Mouse (Mus musculus) heart, embryonic 15.5 days (tissue): ENCODE data around the gene Serping1. TPM values are rescaled to one million over a fixed set of nuclear protein-coding genes. Genes with fewer than 3 reads are reported as not detected.

Experiments used
- ATAC-seq: fragments of 200-750 bp; cut with Nextera tagmentation; replicated peaks from 2 replicates; pipeline ENCODE4 v1.8.0; 2017; ENCODE audit warnings: low read depth, moderate TSS enrichment; ENCODE audit not compliant: insufficient number of reproducible peaks, insufficient read depth, low FRiP score
- H3K27ac ChIP-seq: fragments of 300-500 bp; sonication (generic); 2 replicates; pipeline ENCODE4 v1.5.1; 2015; ENCODE audit warnings: mild to moderate bottlenecking, inconsistent platforms
- H3K27me3 ChIP-seq: fragments of 300-500 bp; sonication (generic); 2 replicates; pipeline ENCODE4 v1.6.1; 2015; ENCODE audit warnings: inconsistent platforms
- H3K36me3 ChIP-seq: fragments of 300-500 bp; sonication (generic); 2 replicates; pipeline ENCODE4 v1.6.1; 2015; ENCODE audit warnings: mild to moderate bottlenecking, inconsistent platforms
- H3K4me1 ChIP-seq: fragments of 300-500 bp; sonication (generic); replicated peaks from 2 replicates; pipeline ENCODE4 v1.6.1; 2015; ENCODE audit warnings: inconsistent platforms
- H3K4me2 ChIP-seq: fragments of 300-500 bp; sonication (generic); 2 replicates; pipeline ENCODE4 v1.6.1; 2015; ENCODE audit warnings: inconsistent platforms, mild to moderate bottlenecking, moderate library complexity
- H3K4me3 ChIP-seq: fragments of 300-500 bp; sonication (generic); 2 replicates; pipeline ENCODE4 v1.5.1; 2015; ENCODE audit warnings: mild to moderate bottlenecking, inconsistent platforms
- H3K9ac ChIP-seq: fragments of 300-500 bp; sonication (generic); 2 replicates; pipeline ENCODE4 v1.6.1; 2015; ENCODE audit warnings: mild to moderate bottlenecking, inconsistent platforms
- H3K9me3 ChIP-seq: fragments of 300-500 bp; sonication (generic); replicated peaks from 2 replicates; pipeline ENCODE4 v1.6.1; 2016; ENCODE audit warnings: inconsistent platforms
- WGBS: fragments of 180-500 bp; shearing (Covaris S2); methylation state at CpG from one replicate; pipeline ENCODE4 v1.1.7; 2015; ENCODE audit warnings: mixed read lengths; 5-methylcytosine and 5-hydroxymethylcytosine counted together
- polyA plus RNA-seq: library from polyadenylated mRNA; unstranded; fragments of >200 nt; fragmentation: Nextera tagmentation; extraction: Ambion mirVana; gene quantifications from 2 replicates; pipeline ENCODE4 v1.2.1, GENCODE M21; 2015

Gene Serping1
- polyA plus RNA-seq, 1 experiment from 2014 or later = 45.2 TPM

DNA sequence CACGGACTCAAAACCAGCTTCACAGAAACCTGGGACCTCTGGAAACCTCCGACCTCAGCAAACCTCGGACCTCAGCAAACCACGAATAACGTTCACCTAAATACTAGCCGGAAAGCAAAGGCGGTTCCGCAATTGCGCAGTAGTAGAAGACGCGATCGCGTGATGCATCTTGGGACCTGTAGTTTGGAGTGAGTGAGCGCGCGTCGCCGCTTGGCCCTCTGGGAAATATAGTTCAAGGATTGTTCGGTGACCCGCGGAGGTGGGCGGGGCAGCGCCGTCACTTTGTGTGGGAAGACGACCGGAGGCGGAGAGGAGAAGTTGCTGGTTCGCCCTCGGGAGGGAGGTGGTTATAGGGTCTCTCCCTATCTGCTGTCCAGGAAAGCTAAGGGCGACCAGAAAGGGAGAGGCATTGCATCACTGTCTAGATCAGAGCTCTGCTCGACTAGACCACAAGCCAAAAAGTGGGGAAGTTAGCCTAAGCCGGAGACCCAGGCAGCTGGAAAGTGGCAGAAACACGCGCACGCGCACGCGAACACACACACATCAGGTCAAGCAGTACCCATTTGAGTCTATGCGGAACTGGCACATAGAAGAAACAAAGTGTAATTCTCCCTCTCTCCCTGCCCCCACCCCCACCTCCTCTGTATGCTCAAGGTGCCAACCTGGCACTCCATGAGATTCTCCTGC lies 47.9 kb downstream of the Serping1 start, which contains the start of gene Clp1:
Gene Clp1 (minus strand): TSS at position 179 of the 687 bp plus-strand sequence.
- under 1% methylated on average over 39 of the region's 39 CpGs for WGBS
- Histone ChIP-seq H3K4me3 (peak within 1 kb of the TSS; percentile 58), H3K4me1 (peaks cover 20% of the 10 kb centered on the region), H3K4me2 (peak within 1 kb of the TSS; percentile 79), H3K27ac (peak within 1 kb of the TSS; percentile 88), H3K9me3 (no peaks in the 10 kb centered on the region), H3K9ac (peak within 1 kb of the TSS; percentile 56), H3K36me3 (peaks cover 25% of the 10 kb centered on the region), H3K27me3 (no peaks in the 10 kb centered on the region)
- ATAC-seq = peak; percentile 96

DNA sequence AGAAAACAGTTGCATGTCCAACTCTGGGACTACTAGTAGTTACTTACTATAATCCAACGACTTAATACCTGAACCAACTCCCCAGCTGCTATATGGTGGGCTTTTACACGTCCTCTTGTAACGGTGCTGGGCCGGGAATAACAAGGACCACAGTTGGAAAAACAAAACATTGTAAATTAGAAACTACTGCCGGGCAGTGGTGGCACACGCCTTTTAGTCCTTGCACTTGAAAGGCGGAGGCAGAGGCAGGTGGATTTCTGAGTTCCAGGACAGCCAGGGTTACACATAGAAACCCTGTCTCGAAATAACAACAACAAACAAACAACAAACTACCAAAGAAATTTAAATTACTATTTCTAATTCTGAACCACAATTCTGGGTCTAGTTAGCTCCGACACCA lies 48.5 kb downstream of the Serping1 start:
- peak overlapping the region; percentile 79 for H3K4me2 ChIP-seq
- no peaks in the 10 kb centered on the region for H3K27me3 ChIP-seq
- H3K27ac ChIP-seq = no peak overlapping the region
- H3K4me1 ChIP-seq = peaks cover 20% of the 10 kb centered on the region
- peak overlapping the region; percentile 58 for H3K4me3 ChIP-seq
- H3K9me3 ChIP-seq = no peaks in the 10 kb centered on the region
- peaks cover 31% of the 10 kb centered on the region for H3K36me3 ChIP-seq
- peak overlapping the region; percentile 56 for H3K9ac ChIP-seq
- 2% methylated on average over 9 of the region's 9 CpGs for WGBS
- no peak for ATAC-seq

DNA sequence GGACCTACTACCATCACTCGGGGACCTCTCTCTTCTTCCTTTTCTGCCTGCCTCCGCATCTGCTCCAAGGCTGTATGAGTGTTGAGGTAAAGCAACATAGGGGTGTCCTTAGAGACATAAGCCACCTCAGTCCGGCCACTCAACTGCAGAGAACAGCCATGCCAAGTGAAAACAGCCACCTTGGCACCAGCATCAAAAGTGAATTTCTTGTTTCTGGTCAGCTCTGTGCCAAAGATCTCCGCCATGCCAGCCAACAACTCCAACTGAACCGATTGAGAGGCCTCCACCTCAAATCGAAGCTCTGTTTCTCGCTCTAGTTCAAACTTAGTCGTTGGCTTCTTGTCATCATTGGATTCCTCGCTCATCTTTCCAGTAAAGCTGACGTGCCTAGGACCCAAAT lies 49.5 kb downstream of the Serping1 start:
- Histone ChIP-seq H3K27ac (no peak overlapping the region), H3K9ac (no peak overlapping the region), H3K4me2 (peak overlapping the region; percentile 79), H3K4me3 (no peak overlapping the region; the same call in 1 of the 2 replicates), H3K9me3 (no peaks in the 10 kb centered on the region), H3K27me3 (no peaks in the 10 kb centered on the region), H3K36me3 (peaks cover 33% of the 10 kb centered on the region), H3K4me1 (peaks cover 20% of the 10 kb centered on the region)
- WGBS = 86% methylated on average over 10 of the region's 10 CpGs
- no peak for ATAC-seq

DNA sequence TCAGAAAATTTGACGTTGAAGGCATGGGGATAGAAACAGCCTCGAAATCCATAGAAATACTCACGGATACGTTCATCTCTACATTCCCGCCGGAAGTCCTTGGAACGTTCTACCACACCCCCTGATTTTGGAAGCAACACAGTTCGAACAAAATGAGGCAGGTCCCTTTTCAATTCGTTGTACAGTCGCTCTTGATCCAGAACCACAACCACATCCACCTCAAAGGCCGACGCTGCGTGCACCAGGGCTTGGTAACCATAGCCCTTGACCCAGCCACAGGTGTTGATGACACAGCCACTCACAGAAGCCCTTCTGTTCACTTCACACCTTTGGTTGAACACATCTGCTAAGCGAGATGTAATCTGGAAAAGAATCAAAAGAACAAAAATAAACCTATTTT lies 51.4 kb downstream of the Serping1 start:
- no peak overlapping the region for H3K4me3 ChIP-seq
- no peak for ATAC-seq
- no peaks in the 10 kb centered on the region for H3K27me3 ChIP-seq
- no peaks in the 10 kb centered on the region for H3K9me3 ChIP-seq
- H3K4me1 ChIP-seq = peaks cover 20% of the 10 kb centered on the region
- 89% methylated on average over 14 of the region's 14 CpGs for WGBS
- no peak overlapping the region for H3K4me2 ChIP-seq
- H3K27ac ChIP-seq = no peak overlapping the region
- no peak overlapping the region for H3K9ac ChIP-seq
- H3K36me3 ChIP-seq = peaks cover 33% of the 10 kb centered on the region

DNA sequence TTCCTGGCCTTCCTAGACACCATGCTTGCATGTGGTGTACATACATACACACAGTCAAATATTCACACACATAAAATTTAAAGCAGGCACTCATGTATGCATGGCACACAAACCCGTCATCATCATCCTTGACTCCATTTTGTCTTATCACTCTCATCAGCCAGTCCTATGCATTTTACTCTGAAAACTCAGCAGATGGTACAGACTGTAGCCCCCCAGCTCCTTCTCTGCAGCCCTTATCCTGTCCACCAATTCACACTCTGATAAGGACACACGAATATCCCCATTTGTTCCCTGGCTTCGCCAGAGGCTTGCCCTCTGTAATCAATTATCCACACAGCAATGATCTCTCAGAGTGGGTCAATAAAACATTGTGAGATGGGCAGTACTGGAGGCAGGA lies 54.1 kb downstream of the Serping1 start:
- 75% methylated on average over 3 of the region's 3 CpGs for WGBS
- ATAC-seq = no peak
- Histone ChIP-seq H3K9ac (no peak overlapping the region), H3K4me3 (no peak overlapping the region), H3K9me3 (no peaks in the 10 kb centered on the region), H3K27me3 (no peaks in the 10 kb centered on the region), H3K4me2 (no peak overlapping the region), H3K36me3 (peaks cover 33% of the 10 kb centered on the region), H3K4me1 (peaks cover 23% of the 10 kb centered on the region), H3K27ac (no peak overlapping the region)

DNA sequence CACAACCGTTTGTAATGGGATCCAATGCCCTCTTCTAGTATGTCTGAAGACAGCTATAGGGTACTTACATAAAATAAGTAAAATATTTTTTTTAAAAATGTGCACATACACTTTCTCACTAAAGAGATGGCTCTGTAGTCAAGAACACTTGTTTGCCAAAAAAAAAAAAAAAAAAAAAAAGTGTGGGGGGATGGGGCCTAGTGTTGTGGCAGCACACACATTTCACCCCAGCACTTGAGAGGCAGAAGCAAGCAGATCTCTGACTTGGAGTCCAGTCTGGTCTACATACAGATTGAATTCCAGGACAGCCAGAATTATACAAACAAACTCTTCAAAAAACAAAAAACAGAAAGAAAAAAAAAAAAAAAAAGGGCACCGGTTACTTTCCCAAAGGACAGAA lies 54.5 kb downstream of the Serping1 start:
- Histone ChIP-seq H3K9ac (no peak overlapping the region), H3K4me2 (no peak overlapping the region), H3K27ac (no peak overlapping the region), H3K36me3 (peaks cover 32% of the 10 kb centered on the region), H3K4me3 (no peak overlapping the region), H3K4me1 (peaks cover 18% of the 10 kb centered on the region), H3K27me3 (no peaks in the 10 kb centered on the region), H3K9me3 (no peaks in the 10 kb centered on the region)
- 93% methylated on average over 2 of the region's 2 CpGs for WGBS
- ATAC-seq = no peak

DNA sequence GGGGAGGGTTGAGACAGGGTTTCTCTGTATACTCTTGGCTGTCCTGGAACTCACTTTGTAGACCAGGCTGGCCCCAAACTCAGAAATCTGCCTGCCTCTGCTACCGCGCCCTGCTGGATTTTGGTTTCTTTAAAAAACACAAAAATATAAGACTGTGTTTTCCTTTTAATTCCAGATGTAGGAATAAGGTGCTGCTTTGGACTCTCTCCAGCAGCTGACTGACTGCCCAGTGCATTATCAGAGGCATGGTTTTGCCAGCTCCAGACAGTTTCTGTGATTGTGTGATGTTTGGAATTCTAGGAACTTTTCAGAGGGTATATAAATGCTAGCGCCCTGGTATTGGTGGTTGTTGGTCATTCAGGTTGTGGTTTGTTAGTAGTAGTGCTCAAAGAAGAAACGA lies 57.9 kb downstream of the Serping1 start:
- no peaks in the 10 kb centered on the region for H3K9me3 ChIP-seq
- no peak overlapping the region for H3K4me3 ChIP-seq
- no peak overlapping the region for H3K9ac ChIP-seq
- ATAC-seq = no peak
- H3K4me1 ChIP-seq = peaks cover 20% of the 10 kb centered on the region
- no peak overlapping the region for H3K4me2 ChIP-seq
- H3K36me3 ChIP-seq = peaks cover 8% of the 10 kb centered on the region; the same call in 1 of the 2 replicates
- no peaks in the 10 kb centered on the region for H3K27me3 ChIP-seq
- H3K27ac ChIP-seq = no peak overlapping the region
- WGBS = 86% methylated on average over 4 of the region's 4 CpGs

DNA sequence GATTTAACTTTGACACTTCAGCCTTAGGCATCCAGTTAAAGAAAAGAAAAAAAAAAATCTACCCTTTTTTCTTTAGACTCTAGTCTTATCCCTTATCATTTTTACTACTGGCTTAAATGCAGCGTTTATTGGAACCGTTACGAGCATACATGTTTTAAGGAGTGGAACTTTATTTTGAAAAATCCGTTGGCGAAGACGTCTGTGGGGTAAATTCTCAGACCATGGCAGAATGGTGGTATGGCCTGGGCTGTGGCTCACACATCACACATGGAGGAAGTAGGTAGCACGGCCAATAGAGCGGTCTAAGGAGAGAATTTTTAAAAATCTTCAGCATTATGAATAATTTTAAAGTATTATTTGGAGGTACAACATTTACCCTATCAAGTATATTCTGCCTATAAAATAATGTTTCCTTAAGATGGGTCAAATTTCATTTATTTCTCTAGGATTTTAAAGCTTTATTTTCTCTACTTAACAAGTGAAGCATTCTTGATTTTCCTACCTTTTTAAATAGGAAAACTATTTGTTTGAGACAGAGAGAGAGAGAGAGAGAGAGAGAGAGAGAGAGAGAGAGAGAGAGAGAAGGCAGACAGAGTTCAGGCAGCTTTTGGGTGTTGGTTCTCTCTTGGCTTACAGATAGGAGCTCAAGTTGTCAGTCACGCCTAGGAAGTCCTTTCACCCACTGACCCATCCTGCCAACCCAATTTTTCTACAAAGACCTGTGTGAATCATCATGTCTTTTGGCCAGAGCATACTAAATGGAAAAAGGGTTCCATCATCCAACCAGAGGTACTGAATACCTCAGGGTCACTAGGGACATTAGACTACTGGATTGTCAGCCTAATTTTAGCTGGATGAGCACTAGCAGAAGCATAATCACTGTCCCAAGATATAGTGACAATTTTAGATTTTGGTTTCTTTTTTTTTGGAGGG lies 58.6 kb downstream of the Serping1 start:
- H3K4me2 ChIP-seq = peak overlapping the region; percentile 79
- peak overlapping the region; percentile 98 for H3K4me3 ChIP-seq
- H3K27me3 ChIP-seq = no peaks in the 10 kb centered on the region
- H3K27ac ChIP-seq = peak overlapping the region; percentile 98
- no peaks in the 10 kb centered on the region for H3K9me3 ChIP-seq
- H3K4me1 ChIP-seq = peaks cover 20% of the 10 kb centered on the region
- peak overlapping the region; percentile 71; the same call in 1 of the 2 replicates for H3K9ac ChIP-seq
- 26% methylated on average over 9 of the region's 9 CpGs for WGBS
- ATAC-seq = no peak
- H3K36me3 ChIP-seq = peaks cover 2% of the 10 kb centered on the region; the same call in 1 of the 2 replicates

DNA sequence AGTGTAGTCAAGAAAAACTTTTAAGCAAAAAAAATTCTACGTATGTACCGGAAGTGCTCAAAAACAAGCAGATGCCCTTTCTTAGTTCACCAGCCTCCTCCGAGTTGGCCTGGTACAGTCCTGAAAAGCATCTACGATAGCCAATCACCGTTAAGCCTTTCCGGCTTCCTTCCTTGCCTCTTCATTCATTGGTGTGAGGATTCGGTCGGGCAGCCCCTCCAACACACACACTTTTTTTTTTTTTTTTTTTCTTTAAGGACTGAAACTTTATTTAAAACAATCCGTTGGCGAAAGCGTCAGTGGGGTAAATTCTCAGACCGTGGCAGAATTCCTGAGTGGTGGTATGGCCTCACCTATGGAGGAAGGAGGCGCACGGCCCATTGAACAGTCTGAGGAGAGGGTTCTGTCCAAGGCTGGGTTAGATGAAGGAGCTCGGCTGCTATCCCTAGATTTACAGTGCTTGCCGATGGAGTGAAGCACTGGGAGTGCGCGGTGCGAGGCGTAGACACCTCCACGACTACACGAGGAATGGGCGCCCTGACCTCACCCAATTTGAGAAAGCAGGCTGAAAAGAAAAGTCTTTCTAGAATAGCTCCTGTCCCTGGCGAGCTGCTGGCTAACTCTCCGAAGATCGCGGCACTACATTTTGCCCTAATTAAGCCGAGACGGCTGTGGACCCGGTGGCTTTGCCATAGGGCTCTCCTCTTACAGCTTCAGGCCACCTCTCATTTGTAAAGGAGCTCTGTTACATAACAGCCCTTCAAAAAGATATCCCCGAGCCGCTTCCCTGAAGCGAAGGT lies 59.5 kb downstream of the Serping1 start:
- peak overlapping the region; percentile 98 for H3K4me3 ChIP-seq
- WGBS = under 1% methylated on average over 33 of the region's 33 CpGs
- peaks cover 5% of the 10 kb centered on the region; the same call in 1 of the 2 replicates for H3K36me3 ChIP-seq
- H3K9ac ChIP-seq = peak overlapping the region; percentile 71
- H3K27me3 ChIP-seq = no peaks in the 10 kb centered on the region
- H3K4me1 ChIP-seq = peaks cover 20% of the 10 kb centered on the region
- H3K27ac ChIP-seq = peak overlapping the region; percentile 98
- no peaks in the 10 kb centered on the region for H3K9me3 ChIP-seq
- peak; percentile 91 for ATAC-seq
- H3K4me2 ChIP-seq = peak overlapping the region; percentile 79
